Mouse (Mus musculus) sigmoid colon, adult 10 weeks (tissue): Measurements from ENCODE around the gene Rbm8a. TPM values are rescaled to one million over a fixed set of nuclear protein-coding genes. Genes with fewer than 3 reads are reported as not detected.

Experiments used
- polyA plus RNA-seq: library from polyadenylated mRNA; stranded (reverse); fragments of 350-450 nt; fragmentation: Illumina TruSeq; extraction: RNeasy Lipid Tissue Mini Kit (QIAGEN cat#74804); gene quantifications from one replicate; pipeline ENCODE4 v1.2.3, GENCODE M21; 2014; ENCODE audit warnings: low read depth, low replicate concordance

Rbm8a gene
- polyA plus RNA-seq = 30.9 TPM

DNA sequence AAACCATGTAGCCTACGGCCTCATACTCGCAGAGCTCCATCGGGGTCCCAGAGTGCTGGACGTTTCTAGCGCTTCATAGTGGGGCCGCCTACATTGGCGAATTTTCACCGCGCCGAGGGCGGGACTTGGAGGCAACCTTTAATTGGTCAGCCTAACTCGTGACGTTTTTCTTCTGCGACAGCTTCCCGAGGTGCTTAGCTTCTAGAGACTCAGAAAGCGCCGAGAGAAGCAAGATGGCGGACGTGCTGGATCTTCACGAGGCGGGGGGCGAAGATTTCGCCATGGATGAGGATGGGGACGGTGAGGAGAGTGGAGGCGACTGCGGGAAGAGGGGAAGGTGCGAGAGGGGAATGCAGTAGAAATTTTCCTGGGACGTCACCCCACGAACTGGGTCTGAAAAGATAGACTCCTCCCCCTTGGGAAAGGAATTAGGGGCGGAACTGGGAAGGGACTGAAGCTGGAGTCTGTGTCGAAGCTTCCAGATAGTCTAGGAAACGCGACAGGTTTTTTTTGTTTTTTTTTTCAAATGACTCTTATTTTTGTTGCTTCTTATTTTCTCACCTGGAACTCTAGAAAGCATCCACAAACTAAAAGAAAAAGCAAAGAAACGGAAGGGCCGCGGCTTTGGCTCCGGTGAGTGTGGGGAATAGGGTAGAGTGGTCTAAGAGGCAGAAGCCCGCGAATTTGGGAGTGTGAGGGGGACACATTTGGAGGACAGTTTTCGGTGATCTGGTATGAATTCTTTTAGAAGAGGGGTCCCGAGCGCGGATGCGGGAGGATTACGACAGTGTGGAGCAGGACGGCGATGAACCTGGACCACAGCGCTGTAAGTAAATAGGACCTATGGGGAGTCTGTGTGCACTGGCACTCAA is at the start of gene Rbm8a:
TSS of gene Rbm8a (plus strand) at position 205 of the 872 bp plus-strand sequence.

DNA sequence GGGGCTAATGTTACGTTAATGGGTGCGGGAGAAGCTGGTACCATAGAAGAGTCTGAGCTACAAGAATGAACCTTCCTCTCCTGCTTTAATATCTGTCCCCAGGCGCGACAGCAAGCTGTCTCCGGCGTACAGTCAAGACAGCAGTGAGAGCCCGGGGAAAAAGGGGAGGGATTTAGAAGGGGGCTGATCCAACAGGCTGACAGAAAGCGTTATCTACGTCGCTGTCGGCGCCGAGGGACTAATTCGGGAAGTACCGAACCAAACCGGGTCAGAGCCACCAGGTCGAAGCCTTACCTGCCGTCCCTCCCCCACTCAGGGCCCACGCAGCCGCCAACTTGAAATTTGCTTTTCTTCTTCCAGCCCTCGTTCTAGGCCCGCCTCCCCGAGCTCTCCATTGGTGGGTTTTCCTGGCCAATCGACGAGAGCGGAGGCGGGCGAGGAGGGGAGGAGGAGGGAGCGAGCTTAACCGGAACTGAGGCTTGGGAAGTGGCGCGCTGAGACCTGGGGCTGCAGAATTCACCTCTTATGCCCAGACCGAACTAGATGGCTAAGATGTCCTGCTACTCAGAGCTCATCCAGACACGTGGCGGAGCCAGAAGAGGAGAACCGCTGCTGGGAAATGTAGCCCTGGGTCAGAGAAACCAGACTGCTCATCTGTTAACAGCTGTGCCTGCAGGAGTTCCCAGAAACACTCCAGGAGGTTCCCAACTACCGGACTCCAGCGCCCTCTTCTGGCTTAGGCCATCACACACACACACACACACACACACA is 35.8 kb upstream of the Rbm8a start, which contains the start of gene Polr3gl:
TSS of gene Polr3gl (minus strand) at position 392 of the 771 bp plus-strand sequence.

DNA sequence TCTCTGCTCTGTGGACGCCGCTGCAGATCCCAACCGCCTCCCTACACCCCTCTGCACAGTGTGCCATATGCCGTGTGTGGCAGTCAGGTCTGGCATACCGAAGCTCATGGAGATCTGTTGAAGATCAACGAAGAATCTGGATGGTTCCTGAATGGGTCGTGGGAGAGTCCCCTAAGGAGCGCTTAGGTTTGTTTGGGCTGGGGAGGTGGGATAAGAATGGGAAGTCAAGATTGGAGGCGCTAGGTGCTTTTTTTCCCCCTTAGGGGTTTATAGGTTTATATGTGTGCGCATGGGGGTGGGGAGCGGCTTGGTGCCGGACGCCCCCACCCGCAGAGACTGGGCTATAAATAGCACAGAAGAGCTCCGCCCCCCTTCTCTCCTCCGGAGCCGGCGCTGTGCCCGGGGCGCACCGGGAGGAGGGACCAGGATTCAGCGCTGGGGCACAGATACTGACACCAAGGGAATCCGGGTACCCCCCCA is 33.5 kb upstream of the Rbm8a start, which contains the start of gene Ankrd34a:
TSS of gene Ankrd34a (plus strand) at position 409 of the 480 bp plus-strand sequence.

DNA sequence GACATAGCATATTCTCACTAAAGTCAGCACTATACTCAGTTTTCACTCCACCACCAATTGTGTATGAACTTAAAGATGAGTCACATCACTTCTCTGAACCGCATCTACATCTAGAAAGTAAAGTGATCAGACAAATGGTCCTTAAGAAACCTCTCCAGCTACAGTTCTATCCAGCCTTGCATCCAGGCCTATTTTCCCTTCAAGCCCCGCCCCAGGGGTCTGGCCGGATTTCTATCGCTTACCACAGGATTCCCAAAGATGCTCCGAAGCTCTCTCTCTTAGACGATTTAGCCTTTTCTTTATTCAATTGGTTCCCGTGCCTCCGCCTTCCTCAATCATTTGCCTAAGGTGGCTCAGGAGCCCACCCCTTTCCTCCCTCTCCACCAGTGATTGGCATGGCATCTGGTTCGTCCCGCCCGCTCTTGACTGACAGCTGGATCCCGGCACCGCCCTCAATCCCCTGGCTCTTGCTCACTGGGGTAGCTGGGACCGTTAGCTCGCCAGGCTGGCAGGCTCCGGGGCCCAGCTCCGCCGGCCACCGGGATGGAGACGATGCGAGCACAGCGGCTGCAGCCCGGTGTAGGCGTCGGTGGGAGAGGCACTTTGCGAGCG is 29.0 kb upstream of the Rbm8a start, which contains the start of gene Lix1l:
TSS of gene Lix1l (plus strand) at position 511 of the 612 bp plus-strand sequence.

DNA sequence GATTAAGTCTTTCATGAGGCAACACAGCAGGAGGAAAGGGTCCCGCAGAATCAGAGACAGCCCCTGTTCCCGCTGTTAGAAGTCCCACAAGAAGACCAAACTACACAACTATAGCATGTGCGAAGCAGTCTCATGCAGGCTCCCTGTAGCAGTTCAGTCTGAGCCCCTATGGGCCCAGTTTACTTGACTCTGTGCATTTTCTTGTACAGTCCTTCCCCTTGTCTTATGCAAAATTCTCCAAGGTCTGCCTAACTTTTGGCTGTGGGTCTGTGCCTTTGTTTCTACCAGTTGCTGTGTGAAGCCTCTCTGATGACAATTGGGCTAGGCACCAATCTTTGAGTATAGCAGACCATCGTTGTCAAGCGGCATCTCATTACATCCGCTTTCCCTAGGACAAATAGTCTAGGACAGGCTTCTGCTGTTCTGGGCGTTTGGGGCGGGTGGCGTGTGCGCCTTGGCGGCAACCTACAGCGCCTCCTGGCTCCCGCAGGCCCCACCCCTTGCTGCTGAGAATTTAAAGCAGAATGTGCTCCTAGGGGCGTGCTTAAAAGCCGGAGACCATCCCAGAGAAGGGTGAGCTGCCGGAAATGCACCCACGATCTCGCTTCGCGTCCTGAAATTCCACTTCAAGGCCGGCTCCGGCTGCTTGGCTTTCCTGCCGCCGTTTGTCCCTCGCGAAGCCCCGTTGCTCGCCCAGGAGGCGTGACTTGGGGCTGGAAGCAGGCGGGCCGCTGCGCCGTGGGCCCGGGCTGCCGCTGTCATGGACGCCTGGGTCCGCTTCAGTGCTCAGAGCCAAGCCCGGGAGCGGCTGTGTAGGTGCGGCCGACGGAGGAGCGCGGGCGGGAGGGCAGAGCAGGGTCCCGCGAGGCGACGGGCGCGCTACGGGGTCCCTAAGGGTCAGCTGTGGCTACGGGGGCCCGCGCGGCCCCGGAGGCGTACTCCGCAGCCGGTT is 5.5 kb downstream of the Rbm8a start, which contains the start of the genes Pex11b and Gm42957:
TSS of gene Pex11b (plus strand) at position 449 of the 952 bp plus-strand sequence.
TSS of gene Gm42957 (plus strand) at position 547 of the 952 bp plus-strand sequence.

DNA sequence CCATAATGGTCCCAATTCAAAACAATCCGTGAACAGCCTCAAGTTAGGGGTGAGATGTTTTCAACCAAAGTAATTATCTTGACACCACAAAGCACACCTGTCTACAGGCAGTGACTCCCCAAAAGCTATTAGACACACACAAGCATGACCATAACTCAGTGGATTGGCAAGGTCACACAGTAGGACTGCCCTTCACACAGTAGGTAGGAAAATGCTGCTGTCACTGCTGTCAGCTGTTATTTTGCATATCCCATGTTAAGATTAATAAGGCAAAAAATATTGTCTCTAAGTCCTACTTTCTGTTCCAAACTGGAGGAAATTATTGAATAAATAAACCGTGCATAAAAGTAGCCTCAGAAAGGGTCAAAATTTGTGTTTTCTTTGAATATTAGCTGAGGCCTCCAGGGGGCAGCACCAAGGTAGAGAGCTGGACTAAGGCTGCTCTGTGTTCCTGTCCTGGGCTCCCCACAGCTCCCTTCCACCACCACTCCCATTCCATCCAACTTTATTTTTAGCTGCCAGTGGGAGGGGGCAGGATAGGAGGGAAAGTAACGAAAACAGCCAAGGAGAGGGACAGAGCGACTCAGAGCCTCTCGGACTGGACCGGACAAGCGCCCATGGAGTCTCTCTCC is 15.4 kb downstream of the Rbm8a start, which contains the start of gene Itga10:
TSS of gene Itga10 (plus strand) at position 567 of the 632 bp plus-strand sequence.

DNA sequence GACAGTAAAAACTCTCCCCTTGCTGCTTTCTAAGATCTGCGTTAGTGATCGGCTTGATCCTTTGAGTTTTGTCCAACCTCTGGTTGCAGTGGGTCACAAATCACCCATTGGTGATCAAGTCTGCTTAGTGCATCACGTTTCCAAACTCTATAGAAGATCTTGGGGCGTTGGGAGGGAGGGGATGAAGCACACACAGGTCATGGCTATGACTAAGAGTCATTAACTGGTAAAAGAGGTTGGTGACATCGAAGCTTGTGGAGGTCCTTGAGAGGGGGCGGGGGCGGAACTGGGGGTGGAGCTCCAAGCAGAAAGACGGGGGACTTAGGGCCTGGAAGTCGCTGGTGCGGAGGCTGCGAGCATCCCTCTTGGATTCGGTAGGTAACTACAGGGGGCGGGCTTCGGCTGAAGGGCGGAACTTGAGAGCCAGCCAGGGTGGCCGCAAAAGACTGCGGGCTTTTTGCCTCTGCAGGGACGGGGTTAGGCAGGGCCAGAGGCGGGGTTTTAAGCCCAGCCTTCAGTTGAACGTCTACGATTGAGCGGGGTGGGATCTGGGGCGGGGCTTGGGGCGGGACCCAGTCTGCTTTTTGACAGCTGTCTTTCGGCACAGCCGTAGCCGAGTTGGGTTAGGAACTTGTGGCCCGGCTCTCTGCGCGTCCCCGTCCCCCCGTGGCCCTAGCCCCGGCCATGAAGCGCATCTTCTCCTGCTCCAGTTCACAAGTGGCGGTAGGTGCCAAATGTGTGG is 40.2 kb downstream of the Rbm8a start, which contains the start of gene Ankrd35:
TSS of gene Ankrd35 (plus strand) at position 405 of the 742 bp plus-strand sequence.

Other genes starting within 250 kb of the Rbm8a start
- gene BC107364, start 177.6 kb upstream of the Rbm8a start, polyA plus RNA-seq = not detected
- not detected for gene Hfe2, start 104.8 kb upstream of the Rbm8a start, polyA plus RNA-seq
- gene Txnip, start 72.0 kb upstream of the Rbm8a start, polyA plus RNA-seq = 762 TPM
- not detected for gene Gm16253, start 52.9 kb upstream of the Rbm8a start, polyA plus RNA-seq
- 65.4 TPM for gene Polr3gl, start 35.8 kb upstream of the Rbm8a start, polyA plus RNA-seq
- not detected for gene Ankrd34a, start 33.3 kb upstream of the Rbm8a start, polyA plus RNA-seq
- gene Lix1l, start 28.8 kb upstream of the Rbm8a start, polyA plus RNA-seq = 15.5 TPM
- gene Pex11b, start 5.4 kb downstream of the Rbm8a start, polyA plus RNA-seq = 13.1 TPM
- 0.13 TPM for gene Gm42957, start 5.5 kb downstream of the Rbm8a start, polyA plus RNA-seq
- 0.28 TPM for gene Itga10, start 15.7 kb downstream of the Rbm8a start, polyA plus RNA-seq
- 0.47 TPM for gene Ankrd35, start 40.2 kb downstream of the Rbm8a start, polyA plus RNA-seq
- 4.9 TPM for gene Pias3, start 66.5 kb downstream of the Rbm8a start, polyA plus RNA-seq
- not detected for gene Nudt17, start 78.6 kb downstream of the Rbm8a start, polyA plus RNA-seq
- gene Polr3c, start 97.7 kb downstream of the Rbm8a start, polyA plus RNA-seq = 28.5 TPM
- 137 TPM for gene Rnf115, start 97.7 kb downstream of the Rbm8a start, polyA plus RNA-seq
- not detected for gene Pdzk1, start 199.4 kb downstream of the Rbm8a start, polyA plus RNA-seq
- gene Cd160, start 199.4 kb downstream of the Rbm8a start, polyA plus RNA-seq = 0.63 TPM